Mouse (Mus musculus) lung, adult 2 months (tissue): ENCODE data around the gene Gpank1.

Source experiments
- CTCF ChIP-seq: fragments of 200-500 bp; IDR thresholded peaks from 2 replicates; pipeline ENCODE4 v1.5.1; 2011; ENCODE audit warnings: mild to moderate bottlenecking, low read length, control low read depth; ENCODE audit not compliant: insufficient read depth
- POLR2A ChIP-seq: fragments of 200-500 bp; IDR thresholded peaks from 2 replicates; pipeline ENCODE4 v1.6.1; 2011; ENCODE audit warnings: low read depth, mild to moderate bottlenecking, control low read depth, low read length, borderline replicate concordance; ENCODE audit errors: extremely low read depth

- TF ChIP-seq POLR2A (no peak), CTCF (no peak)
These were observed 42.9 kb downstream of the Gpank1 start for GRCm38 (mm10) chr17:35164218-35164567.
